Mouse (Mus musculus) E14TG2a.4 (cell line): ENCODE data around the gene Man2a1.
A peak's percentile ranks its signal among the peaks of the same experiment; 100 is the strongest.

ENCODE experiments used
- H3K27me3 ChIP-seq: 2 replicates; pipeline ENCODE4 v1.6.1; 2014; ENCODE audit warnings: low read length, control low read depth; ENCODE audit not compliant: insufficient read depth
- H3K36me3 ChIP-seq: 2 replicates; pipeline ENCODE4 v1.6.1; 2014; ENCODE audit warnings: low read length, control low read depth; ENCODE audit not compliant: insufficient read depth
- H3K4me1 ChIP-seq: replicated peaks from 2 replicates; pipeline ENCODE4 v1.6.1; 2014; ENCODE audit warnings: low read depth, low read length, control low read depth
- H3K4me3 ChIP-seq: replicated peaks from 2 replicates; pipeline ENCODE4 v1.5.1; 2014; ENCODE audit warnings: mild to moderate bottlenecking, low read length
- H3K9me3 ChIP-seq: 2 replicates; pipeline ENCODE4 v1.6.1; 2014; ENCODE audit warnings: low read length, control low read depth
- CTCF ChIP-seq: conservative IDR thresholded peaks from 2 replicates; pipeline ENCODE4 v1.5.1; 2014; ENCODE audit warnings: low read length
- NANOG ChIP-seq: IDR thresholded peaks from 2 replicates; pipeline ENCODE4 v1.6.1; 2014; ENCODE audit warnings: borderline replicate concordance, low read length, mixed read lengths
- POU5F1 ChIP-seq: IDR thresholded peaks from 2 replicates; pipeline ENCODE4 v1.6.1; 2014; ENCODE audit warnings: low read length, borderline replicate concordance

The Man2a1 gene

DNA sequence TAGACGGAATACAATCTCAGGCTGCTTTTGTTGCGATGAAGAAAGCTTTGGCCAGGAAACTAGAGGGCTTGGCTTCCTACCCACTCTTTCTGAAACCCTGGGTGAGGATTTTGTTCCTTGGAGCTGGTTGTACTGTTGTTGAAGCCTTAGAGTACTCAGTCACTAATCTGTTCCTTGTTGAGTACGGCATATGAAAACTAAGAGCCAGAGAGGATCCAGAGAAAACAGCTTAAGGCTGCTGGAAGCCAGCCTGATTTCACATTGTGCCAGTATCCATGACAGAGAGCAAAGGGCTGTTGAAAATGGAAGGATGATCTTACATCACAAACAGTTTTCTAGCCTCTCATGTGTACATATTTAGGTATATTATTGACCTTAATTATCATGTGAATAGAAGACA lies 7.7 kb upstream of the Man2a1 start:
- TF ChIP-seq NANOG (no peak), CTCF (no peak), POU5F1 (no peak)

GRCm38 (mm10) chr17:64597770-64598169 lies 2.8 kb upstream of the Man2a1 start:
- Histone ChIP-seq H3K9me3 (no peaks in the 10 kb centered on the region), H3K36me3 (no peaks in the 10 kb centered on the region), H3K4me3 (no peak overlapping the region), H3K4me1 (peaks cover 18% of the 10 kb centered on the region), H3K27me3 (peaks cover 13% of the 10 kb centered on the region)
- TF ChIP-seq NANOG (no peak), CTCF (peak; percentile 71)

More for the DNA sequence above, 7.7 kb upstream of the Man2a1 start:
- H3K27me3 ChIP-seq, result peaks cover 3% of the 10 kb centered on the region; the same call in 1 of the 2 replicates
- no peak overlapping the region for H3K4me3 ChIP-seq
- H3K9me3 ChIP-seq, result no peaks in the 10 kb centered on the region
- H3K36me3 ChIP-seq, result no peaks in the 10 kb centered on the region
- H3K4me1 ChIP-seq, result no peaks in the 10 kb centered on the region

DNA sequence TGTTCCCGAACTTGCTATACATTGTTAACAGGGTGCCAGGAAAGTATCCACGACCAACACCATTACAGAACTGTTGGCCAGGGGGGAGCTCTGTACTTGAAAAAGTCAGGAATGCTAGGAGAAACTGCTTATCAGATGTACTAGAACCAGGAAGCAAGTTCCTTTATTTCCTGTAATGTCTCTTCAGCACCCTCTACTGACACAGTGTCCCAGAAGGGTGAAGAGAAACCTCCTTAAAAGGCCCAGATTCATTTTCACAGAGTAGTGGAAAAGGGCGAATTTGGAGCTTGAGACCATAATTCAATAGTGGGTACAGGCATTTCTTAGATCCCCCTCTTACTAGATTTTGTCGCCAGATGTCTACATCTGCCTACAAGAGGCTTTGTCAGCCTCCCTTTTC lies 620 bp upstream of the Man2a1 start:
- H3K4me1 ChIP-seq, result peaks cover 36% of the 10 kb centered on the region
- TF ChIP-seq CTCF, result no peak
- TF ChIP-seq POU5F1, result no peak
- TF ChIP-seq NANOG, result no peak
- peaks cover 16% of the 10 kb centered on the region for H3K27me3 ChIP-seq
- peak overlapping the region; percentile 93 for H3K4me3 ChIP-seq
- no peaks in the 10 kb centered on the region for H3K9me3 ChIP-seq
- H3K36me3 ChIP-seq, result no peaks in the 10 kb centered on the region

DNA sequence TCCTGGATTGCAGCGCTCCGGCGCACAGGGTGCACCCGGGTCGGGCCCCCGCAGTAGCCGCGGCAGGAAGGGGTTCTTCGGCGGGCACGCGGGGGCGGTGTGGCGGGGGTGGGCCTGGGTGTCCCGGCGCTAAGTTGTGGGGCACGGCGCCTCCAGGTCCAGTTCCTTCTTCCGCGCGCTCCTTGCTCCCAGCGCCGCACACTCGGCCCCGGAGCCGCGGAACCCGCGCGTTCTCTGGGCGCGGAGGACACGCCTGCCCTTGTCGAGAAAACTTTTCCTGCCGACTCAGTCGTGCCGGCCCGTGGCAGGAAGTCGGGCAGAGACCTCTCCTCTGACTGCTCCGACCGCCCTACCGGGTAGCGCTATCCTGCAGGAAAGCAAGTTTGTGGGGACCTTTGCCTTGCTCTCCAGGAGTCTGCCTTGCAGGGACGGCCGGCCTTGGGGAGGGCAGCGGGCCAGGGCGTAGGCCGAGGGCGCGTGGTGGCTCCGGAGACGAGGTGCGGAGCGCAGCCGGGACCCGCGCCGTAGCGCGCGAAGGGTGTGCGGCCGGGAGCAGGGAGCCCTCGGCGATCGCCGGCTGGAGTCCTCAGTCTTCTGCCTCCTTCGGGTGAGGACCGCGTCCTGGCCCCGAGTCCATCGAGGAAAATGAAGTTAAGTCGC lies 685 bp downstream of the Man2a1 start:
- peak overlapping the region; percentile 93 for H3K4me3 ChIP-seq
- H3K36me3 ChIP-seq, result no peaks in the 10 kb centered on the region
- no peaks in the 10 kb centered on the region for H3K9me3 ChIP-seq
- peaks cover 49% of the 10 kb centered on the region for H3K4me1 ChIP-seq
- peaks cover 16% of the 10 kb centered on the region for H3K27me3 ChIP-seq
- TF ChIP-seq NANOG (no peak), POU5F1 (no peak), CTCF (no peak)

DNA sequence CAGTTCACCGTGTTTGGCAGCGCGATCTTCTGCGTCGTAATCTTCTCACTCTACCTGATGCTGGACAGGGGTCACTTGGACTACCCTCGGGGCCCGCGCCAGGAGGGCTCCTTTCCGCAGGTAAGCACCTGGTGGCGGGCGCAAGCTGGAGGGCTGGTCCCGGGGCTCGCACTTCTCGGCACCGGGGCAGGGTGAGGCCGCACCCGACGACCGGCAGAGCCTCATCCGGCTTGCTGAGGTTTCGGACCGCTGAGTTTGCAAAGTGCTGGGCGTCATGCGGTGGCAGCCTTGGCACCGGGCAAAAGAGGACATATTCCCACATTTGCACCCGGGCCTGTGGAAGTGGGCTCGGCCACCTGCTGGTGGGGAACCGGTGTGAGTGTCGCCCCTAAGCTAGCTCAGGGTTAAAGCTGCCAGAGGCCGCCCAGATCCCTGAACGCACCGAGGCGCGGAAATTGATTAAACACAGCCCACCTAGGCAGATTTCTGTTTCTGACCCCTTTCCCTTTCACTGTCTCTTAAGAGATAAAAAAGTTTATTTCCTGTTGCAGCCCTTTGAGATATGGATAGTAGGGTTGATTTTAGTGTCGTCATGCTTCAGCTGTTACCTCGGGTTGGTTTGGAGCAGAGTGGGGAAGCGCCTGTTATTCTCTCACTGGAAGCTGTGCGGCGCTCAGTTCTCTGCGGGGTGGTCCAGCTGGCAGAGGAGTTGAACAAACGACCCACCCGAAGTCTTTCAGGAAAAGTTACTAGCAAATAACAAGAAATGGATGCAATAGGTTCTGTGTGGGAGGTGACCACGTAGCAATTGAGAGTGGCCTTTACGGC lies 1.4 kb downstream of the Man2a1 start:
- TF ChIP-seq NANOG, result no peak
- no peak; the same call in 1 of the 2 replicates for TF ChIP-seq CTCF
- TF ChIP-seq POU5F1, result no peak
- H3K27me3 ChIP-seq, result peaks cover 16% of the 10 kb centered on the region
- H3K9me3 ChIP-seq, result no peaks in the 10 kb centered on the region
- peak overlapping the region; percentile 93 for H3K4me3 ChIP-seq
- H3K4me1 ChIP-seq, result peaks cover 56% of the 10 kb centered on the region
- no peaks in the 10 kb centered on the region for H3K36me3 ChIP-seq

GRCm38 (mm10) chr17:64603134-64603533 lies 2.6 kb downstream of the Man2a1 start:
- Histone ChIP-seq H3K27me3 (peaks cover 16% of the 10 kb centered on the region), H3K9me3 (no peaks in the 10 kb centered on the region), H3K4me1 (peaks cover 62% of the 10 kb centered on the region), H3K4me3 (no peak overlapping the region; the same call in 1 of the 2 replicates), H3K36me3 (no peaks in the 10 kb centered on the region)
- TF ChIP-seq POU5F1 (no peak), NANOG (no peak), CTCF (no peak)

GRCm38 (mm10) chr17:64603534-64603933 lies 3.0 kb downstream of the Man2a1 start:
- no peak for TF ChIP-seq NANOG
- TF ChIP-seq POU5F1, result no peak
- no peak for TF ChIP-seq CTCF
- Histone ChIP-seq H3K4me1 (peaks cover 62% of the 10 kb centered on the region), H3K27me3 (peaks cover 16% of the 10 kb centered on the region)

DNA sequence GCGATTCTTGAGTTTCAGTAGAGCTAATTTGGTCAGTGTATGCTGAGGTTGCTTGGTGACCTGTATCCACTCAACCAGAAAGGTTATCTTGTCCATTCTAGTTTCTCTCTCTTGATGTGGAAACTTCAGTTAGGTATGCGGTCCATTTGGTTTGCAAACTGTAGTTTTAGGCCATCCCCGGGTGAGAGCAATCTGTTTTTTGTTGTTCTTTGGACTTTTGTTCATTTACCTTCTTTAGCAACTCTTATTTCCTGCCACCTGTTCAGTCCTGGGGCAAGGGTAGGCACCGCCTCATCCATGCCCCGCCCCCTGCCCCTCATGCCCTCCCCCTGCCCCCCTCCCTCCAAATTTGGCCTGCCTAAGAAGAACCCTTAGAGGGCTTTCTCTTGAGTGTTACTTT lies 3.6 kb downstream of the Man2a1 start:
- Histone ChIP-seq H3K4me3 (no peak overlapping the region), H3K36me3 (no peaks in the 10 kb centered on the region), H3K4me1 (peaks cover 66% of the 10 kb centered on the region), H3K27me3 (peaks cover 16% of the 10 kb centered on the region), H3K9me3 (no peaks in the 10 kb centered on the region)
- no peak for TF ChIP-seq NANOG
- TF ChIP-seq POU5F1, result no peak
- TF ChIP-seq CTCF, result no peak

More at GRCm38 (mm10) chr17:64603534-64603933, 3.0 kb downstream of the Man2a1 start:
- no peaks in the 10 kb centered on the region for H3K36me3 ChIP-seq
- H3K4me3 ChIP-seq, result no peak overlapping the region
- no peaks in the 10 kb centered on the region for H3K9me3 ChIP-seq

DNA sequence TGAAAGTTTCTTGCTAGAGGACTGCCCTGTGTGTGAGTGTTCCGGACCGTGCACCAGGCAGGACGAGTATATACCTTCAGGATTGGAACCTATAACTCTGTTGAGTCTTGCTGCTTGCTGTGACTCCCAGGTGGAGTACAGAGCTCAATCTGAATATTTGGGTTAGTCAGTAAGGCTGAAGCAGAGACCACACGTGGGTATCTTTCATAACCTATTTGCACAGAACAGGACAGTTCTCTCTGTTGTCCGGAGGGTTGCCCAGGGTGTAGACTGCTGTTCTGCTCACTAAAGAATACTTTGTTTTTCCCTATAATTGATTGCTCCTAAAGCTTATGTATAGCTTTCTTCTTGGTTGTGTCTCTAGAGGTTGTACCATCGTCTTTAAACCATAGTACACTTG lies 7.7 kb downstream of the Man2a1 start:
- Histone ChIP-seq H3K4me1 (peaks cover 44% of the 10 kb centered on the region), H3K9me3 (no peaks in the 10 kb centered on the region), H3K4me3 (no peak overlapping the region), H3K36me3 (peaks cover 19% of the 10 kb centered on the region; the same call in 1 of the 2 replicates), H3K27me3 (no peaks in the 10 kb centered on the region)
- no peak for TF ChIP-seq POU5F1
- TF ChIP-seq NANOG, result no peak
- TF ChIP-seq CTCF, result no peak
